Mouse (Mus musculus) urinary bladder, adult 2 months (tissue): ENCODE results near the gene Muc2. TPM values are rescaled to one million over a fixed set of nuclear protein-coding genes. Genes with fewer than 3 reads are reported as not detected.
"Not testable (repeated sequence)": the region's sequence is repeated elsewhere in the genome, so short reads cannot be mapped to it uniquely, and the experiment has no call there.

Experiments used
- DNase-seq: peaks from one replicate; pipeline ENCODE4 v3.0.0; 2022; ENCODE audit warnings: low spot score
- polyA plus RNA-seq: library from polyadenylated mRNA; depleted of rRNA; stranded (reverse); fragments of >200 nt; gene quantifications from 2 replicates; pipeline ENCODE4 v1.2.3, GENCODE M21; 2012; rRNA removed

Gene Muc2
- polyA plus RNA-seq: 2.5 and 4.4 TPM in 2 replicates

GRCm38 (mm10) chr7:141690040-141690439 is at the start of gene Muc2:
Muc2 (plus strand) TSS chr7:141690340.
- DNase-seq: no peak

- no peak for DNase-seq
Observed at GRCm38 (mm10) chr7:141642375-141642774, 47.8 kb upstream of the Muc2 start.

GRCm38 (mm10) chr7:141643160-141643559 is 47.0 kb upstream of the Muc2 start:
- no peak for DNase-seq

- DNase-seq: no peak
Observed at GRCm38 (mm10) chr7:141647083-141647482, 43.1 kb upstream of the Muc2 start.

GRCm38 (mm10) chr7:141647815-141648214 is 42.3 kb upstream of the Muc2 start:
- DNase-seq: no peak

- DNase-seq: no peak
Observed at GRCm38 (mm10) chr7:141652191-141652590, 37.9 kb upstream of the Muc2 start.

- DNase-seq: no peak
Observed at GRCm38 (mm10) chr7:141660346-141660745, 29.8 kb upstream of the Muc2 start.

- DNase-seq: no peak
Observed at GRCm38 (mm10) chr7:141661481-141661880, 28.7 kb upstream of the Muc2 start.

GRCm38 (mm10) chr7:141662223-141662622 is 27.9 kb upstream of the Muc2 start:
- DNase-seq: no peak

- DNase-seq: no peak
Observed at GRCm38 (mm10) chr7:141666190-141666589, 23.9 kb upstream of the Muc2 start.

- DNase-seq: not testable (repeated sequence)
Observed at GRCm38 (mm10) chr7:141669097-141669496, 21.0 kb upstream of the Muc2 start.

- DNase-seq: no peak
Observed at GRCm38 (mm10) chr7:141670999-141671398, 19.1 kb upstream of the Muc2 start.

GRCm38 (mm10) chr7:141671626-141672291 is 18.4 kb upstream of the Muc2 start:
- DNase-seq: no peak

GRCm38 (mm10) chr7:141678922-141679321 is 11.2 kb upstream of the Muc2 start:
- no peak for DNase-seq

- no peak for DNase-seq
Observed at GRCm38 (mm10) chr7:141687330-141687729, 2.8 kb upstream of the Muc2 start.

GRCm38 (mm10) chr7:141693591-141694273 is 3.6 kb downstream of the Muc2 start:
- no peak for DNase-seq

GRCm38 (mm10) chr7:141694274-141694639 is 4.1 kb downstream of the Muc2 start:
- no peak for DNase-seq

- no peak for DNase-seq
Observed at GRCm38 (mm10) chr7:141696538-141696937, 6.4 kb downstream of the Muc2 start.

- no peak for DNase-seq
Observed at GRCm38 (mm10) chr7:141699556-141700220, 9.5 kb downstream of the Muc2 start.

- no peak for DNase-seq
Observed at GRCm38 (mm10) chr7:141747451-141748100, 57.4 kb downstream of the Muc2 start.

GRCm38 (mm10) chr7:141752513-141752912 is 62.4 kb downstream of the Muc2 start:
- no peak for DNase-seq

- no peak for DNase-seq
Observed at GRCm38 (mm10) chr7:141755831-141756230, 65.7 kb downstream of the Muc2 start.
